Mouse (Mus musculus) layer of hippocampus, adult 11-12 months (tissue): ENCODE measurements around the gene Wnt7a.

Experiments
- DNase-seq: peaks from one replicate; pipeline ENCODE4 v3.0.0; 2022; ENCODE audit warnings: low spot score

Gene Wnt7a

GRCm38 (mm10) chr6:91410961-91411368, at the start of gene Wnt7a:
Gene Wnt7a (minus strand): TSS chr6:91411363.
- no peak for DNase-seq

GRCm38 (mm10) chr6:91459471-91459870, 48.3 kb upstream of the Wnt7a start:
- DNase-seq = no peak

- no peak for DNase-seq
Observed at GRCm38 (mm10) chr6:91454546-91454945, 43.4 kb upstream of the Wnt7a start.

GRCm38 (mm10) chr6:91452056-91452455, 40.9 kb upstream of the Wnt7a start:
- DNase-seq = no peak

- no peak for DNase-seq
Observed at GRCm38 (mm10) chr6:91449472-91450225, 38.5 kb upstream of the Wnt7a start.

GRCm38 (mm10) chr6:91445316-91445715, 34.2 kb upstream of the Wnt7a start:
- no peak for DNase-seq

GRCm38 (mm10) chr6:91441145-91441662, 30.0 kb upstream of the Wnt7a start:
- no peak for DNase-seq

GRCm38 (mm10) chr6:91440474-91441144, 29.4 kb upstream of the Wnt7a start:
- peak; percentile 97 for DNase-seq

GRCm38 (mm10) chr6:91424151-91424550, 13.0 kb upstream of the Wnt7a start:
- no peak for DNase-seq

GRCm38 (mm10) chr6:91421629-91422028, 10.5 kb upstream of the Wnt7a start:
- DNase-seq = no peak

- DNase-seq = no peak
Observed at GRCm38 (mm10) chr6:91417291-91417845, 6.2 kb upstream of the Wnt7a start.

GRCm38 (mm10) chr6:91416146-91416545, 5.0 kb upstream of the Wnt7a start:
- no peak for DNase-seq

- DNase-seq = no peak
Observed at GRCm38 (mm10) chr6:91414890-91415289, 3.7 kb upstream of the Wnt7a start.

GRCm38 (mm10) chr6:91411369-91411981, 312 bp upstream of the Wnt7a start:
- peak; percentile 84 for DNase-seq

GRCm38 (mm10) chr6:91410168-91410780, 889 bp downstream of the Wnt7a start:
- DNase-seq = no peak

- no peak for DNase-seq
Observed at GRCm38 (mm10) chr6:91409448-91410167, 1.6 kb downstream of the Wnt7a start.

- peak; percentile 33 for DNase-seq
Observed at GRCm38 (mm10) chr6:91408616-91409015, 2.5 kb downstream of the Wnt7a start.

- no peak for DNase-seq
Observed at GRCm38 (mm10) chr6:91401591-91401990, 9.6 kb downstream of the Wnt7a start.

GRCm38 (mm10) chr6:91400514-91400913, 10.6 kb downstream of the Wnt7a start:
- DNase-seq = no peak

GRCm38 (mm10) chr6:91392475-91393174, 18.5 kb downstream of the Wnt7a start:
- DNase-seq = no peak

- no peak for DNase-seq
Observed at GRCm38 (mm10) chr6:91389141-91389540, 22.0 kb downstream of the Wnt7a start.
